Mouse (Mus musculus) liver, postnatal 0 days (tissue): ENCODE measurements around the gene Ppfia2. TPM values are rescaled to one million over a fixed set of nuclear protein-coding genes. Genes with fewer than 3 reads are reported as not detected.

Experiments
- ATAC-seq: fragments of 200-750 bp; cut with Nextera tagmentation; 2 replicates; pipeline ENCODE4 v1.8.0; 2017; ENCODE audit warnings: mild to moderate bottlenecking, moderate library complexity
- DNase-seq: peaks from one replicate; pipeline ENCODE4 v3.0.0-alpha.2; 2016
- H3K27ac ChIP-seq: fragments of 300-500 bp; sonication (generic); 2 replicates; pipeline ENCODE4 v1.5.1; 2014; ENCODE audit warnings: antibody characterized with exemption, moderate library complexity, mild to moderate bottlenecking, low read depth
- H3K27me3 ChIP-seq: fragments of 300-500 bp; sonication (generic); 2 replicates; pipeline ENCODE4 v1.6.1; 2014; ENCODE audit warnings: low read length, control low read depth, mixed read lengths; ENCODE audit not compliant: insufficient read depth
- H3K36me3 ChIP-seq: fragments of 300-500 bp; sonication (generic); replicated peaks from 2 replicates; pipeline ENCODE4 v1.6.1; 2014; ENCODE audit warnings: mild to moderate bottlenecking, control low read depth, low read length, moderate library complexity, mixed read lengths; ENCODE audit not compliant: insufficient read depth
- H3K4me1 ChIP-seq: fragments of 300-500 bp; sonication (generic); 2 replicates; pipeline ENCODE4 v1.6.1; 2014; ENCODE audit warnings: antibody characterized with exemption, mild to moderate bottlenecking, control low read depth; ENCODE audit not compliant: insufficient read depth
- H3K4me2 ChIP-seq: fragments of 300-500 bp; sonication (generic); 2 replicates; pipeline ENCODE4 v1.6.1; 2014; ENCODE audit warnings: low read depth, mild to moderate bottlenecking, low read length, moderate library complexity, mixed read lengths
- H3K4me3 ChIP-seq: fragments of 300-500 bp; sonication (generic); 2 replicates; pipeline ENCODE4 v1.5.1; 2014; ENCODE audit warnings: low read depth, low read length
- H3K9ac ChIP-seq: fragments of 300-500 bp; sonication (generic); replicated peaks from 2 replicates; pipeline ENCODE4 v1.6.1; 2014; ENCODE audit warnings: mild to moderate bottlenecking, moderate library complexity
- H3K9me3 ChIP-seq: fragments of 300-500 bp; sonication (generic); 2 replicates; pipeline ENCODE4 v1.6.1; 2016; ENCODE audit warnings: mild to moderate bottlenecking, control low read depth, low read length, mixed read lengths
- CTCF ChIP-seq: sonication (generic); IDR thresholded peaks from 2 replicates; pipeline ENCODE4 v1.5.1; 2016; ENCODE audit warnings: antibody characterized with exemption, low read depth
- EP300 ChIP-seq: IDR thresholded peaks from 2 replicates; pipeline ENCODE4 v1.6.1; 2016; ENCODE audit warnings: antibody characterized with exemption, low read depth, mild to moderate bottlenecking
- WGBS: fragments of 180-500 bp; shearing (Covaris S2); extraction: QIAGEN DNeasy Blood & Tissue Kit; methylation state at CpG from one replicate; pipeline ENCODE4 v1.1.7; 2014; ENCODE audit not compliant: insufficient replicate concordance; 5-methylcytosine and 5-hydroxymethylcytosine counted together
- polyA plus RNA-seq: library from polyadenylated mRNA; unstranded; fragments of >200 nt; fragmentation: Nextera tagmentation; extraction: Ambion mirVana; gene quantifications from 2 replicates; pipeline ENCODE4 v1.2.1, GENCODE M21; 2015

The Ppfia2 gene
- polyA plus RNA-seq, 1 experiment from 2014 or later, result 0.05 TPM

DNA sequence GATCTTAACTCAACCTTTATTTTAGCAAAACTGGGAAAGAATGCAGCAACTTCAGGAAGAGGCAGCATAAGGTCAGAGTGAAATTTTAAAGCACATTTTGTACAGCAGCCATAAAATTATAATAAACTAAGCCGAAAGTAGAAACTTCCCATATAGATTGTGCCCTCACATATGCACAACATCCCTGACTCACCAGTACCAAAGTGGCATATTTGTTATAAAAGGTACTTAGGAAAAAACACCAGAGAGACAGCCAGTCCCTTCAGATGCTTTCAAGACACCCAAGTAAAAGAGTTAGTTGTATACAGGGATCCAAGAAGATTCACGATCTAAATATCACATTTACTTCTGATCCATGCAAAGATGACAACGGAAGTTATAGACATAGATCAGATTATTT is 468.7 kb downstream of the Ppfia2 start:
- H3K27ac ChIP-seq, result no peak overlapping the region
- no peak overlapping the region for H3K4me2 ChIP-seq
- TF ChIP-seq EP300 (no peak), CTCF (no peak)
- no peaks in the 10 kb centered on the region for H3K27me3 ChIP-seq
- WGBS, result 87% methylated on average over 3 of the region's 3 CpGs
- no peaks in the 10 kb centered on the region for H3K9me3 ChIP-seq
- no peak overlapping the region for H3K9ac ChIP-seq
- H3K4me1 ChIP-seq, result no peaks in the 10 kb centered on the region
- H3K36me3 ChIP-seq, result no peaks in the 10 kb centered on the region
- ATAC-seq (no peak), DNase-seq (no peak)
- H3K4me3 ChIP-seq, result no peak overlapping the region

DNA sequence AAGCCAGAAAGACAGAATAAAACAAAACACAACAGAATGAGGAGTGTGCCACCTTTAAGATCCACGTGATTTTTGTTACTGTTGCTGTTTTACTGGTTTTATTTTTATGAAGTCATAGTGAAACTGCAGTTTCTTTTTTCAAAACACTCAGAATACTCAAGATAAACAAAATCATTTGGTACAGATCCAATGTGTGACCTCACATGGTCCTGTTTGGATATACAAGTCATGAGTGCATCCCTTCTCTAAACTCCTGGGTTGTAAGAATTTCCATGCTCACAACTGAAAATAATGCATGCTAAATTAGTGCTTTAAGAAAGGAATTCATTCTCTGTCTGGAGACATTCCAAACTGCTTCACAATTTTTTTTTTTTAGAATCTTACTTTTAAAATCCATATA is 469.3 kb downstream of the Ppfia2 start:
- H3K9me3 ChIP-seq, result no peaks in the 10 kb centered on the region
- ATAC-seq (no peak), DNase-seq (no peak)
- no peak overlapping the region for H3K4me2 ChIP-seq
- no peaks in the 10 kb centered on the region for H3K4me1 ChIP-seq
- H3K36me3 ChIP-seq, result no peaks in the 10 kb centered on the region
- TF ChIP-seq EP300 (no peak), CTCF (no peak)
- H3K27me3 ChIP-seq, result no peaks in the 10 kb centered on the region
- H3K9ac ChIP-seq, result no peak overlapping the region
- WGBS, result 42% methylated on average over 1 of the region's 1 CpGs
- no peak overlapping the region for H3K4me3 ChIP-seq
- no peak overlapping the region for H3K27ac ChIP-seq

DNA sequence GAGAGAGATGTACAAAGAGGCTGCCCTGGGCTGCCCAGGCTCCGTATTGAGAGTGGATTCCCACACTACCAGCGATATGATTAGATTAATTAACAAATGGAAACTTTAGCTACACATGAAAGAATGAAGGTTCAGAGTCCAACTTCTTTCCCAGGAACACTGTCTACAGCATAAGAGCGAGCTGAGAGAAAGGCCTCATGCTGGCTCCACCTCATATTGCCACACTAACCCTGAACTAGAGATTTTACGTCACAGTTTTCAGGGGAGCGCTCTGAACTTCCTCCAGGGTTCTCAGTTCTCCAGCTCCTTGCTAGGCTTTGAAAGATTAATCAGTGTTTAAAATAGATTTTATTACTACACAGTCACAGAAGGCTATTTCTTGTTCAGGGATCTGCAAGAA is 471.2 kb downstream of the Ppfia2 start:
- Histone ChIP-seq H3K9me3 (no peaks in the 10 kb centered on the region), H3K27me3 (no peaks in the 10 kb centered on the region), H3K4me2 (no peak overlapping the region), H3K36me3 (no peaks in the 10 kb centered on the region), H3K27ac (no peak overlapping the region), H3K4me3 (no peak overlapping the region), H3K4me1 (no peaks in the 10 kb centered on the region), H3K9ac (no peak overlapping the region)
- DNase-seq (no peak), ATAC-seq (no peak)
- TF ChIP-seq EP300 (no peak), CTCF (no peak)
- WGBS, result 61% methylated on average over 5 of the region's 5 CpGs

DNA sequence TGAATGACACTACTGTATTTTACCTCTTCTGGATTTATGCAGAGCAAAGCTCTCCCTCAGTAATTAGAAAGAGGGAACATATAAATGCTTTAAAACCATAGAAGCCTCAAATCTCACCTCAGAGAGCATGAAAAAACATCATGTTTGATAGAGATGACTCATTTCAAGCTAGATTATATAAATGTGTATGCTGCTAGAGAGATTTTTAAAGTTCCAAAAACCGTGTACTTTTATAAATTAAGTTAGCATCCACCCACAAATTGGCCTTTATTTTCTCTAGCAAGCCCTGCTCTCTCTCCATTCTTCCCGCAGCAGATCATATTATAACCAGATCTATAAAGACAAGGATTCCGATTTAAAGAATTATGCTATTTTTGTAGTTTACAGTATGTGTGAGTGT is 488.9 kb downstream of the Ppfia2 start:
- H3K36me3 ChIP-seq, result no peaks in the 10 kb centered on the region
- H3K9me3 ChIP-seq, result no peaks in the 10 kb centered on the region
- no peak for ATAC-seq
- no peaks in the 10 kb centered on the region for H3K4me1 ChIP-seq
- H3K4me2 ChIP-seq, result no peak overlapping the region
- H3K9ac ChIP-seq, result no peak overlapping the region
- no peak for DNase-seq
- H3K27me3 ChIP-seq, result no peaks in the 10 kb centered on the region
- H3K4me3 ChIP-seq, result no peak overlapping the region
- 75% methylated on average over 3 of the region's 3 CpGs for WGBS
- no peak for TF ChIP-seq CTCF
- TF ChIP-seq EP300, result no peak
- no peak overlapping the region for H3K27ac ChIP-seq

DNA sequence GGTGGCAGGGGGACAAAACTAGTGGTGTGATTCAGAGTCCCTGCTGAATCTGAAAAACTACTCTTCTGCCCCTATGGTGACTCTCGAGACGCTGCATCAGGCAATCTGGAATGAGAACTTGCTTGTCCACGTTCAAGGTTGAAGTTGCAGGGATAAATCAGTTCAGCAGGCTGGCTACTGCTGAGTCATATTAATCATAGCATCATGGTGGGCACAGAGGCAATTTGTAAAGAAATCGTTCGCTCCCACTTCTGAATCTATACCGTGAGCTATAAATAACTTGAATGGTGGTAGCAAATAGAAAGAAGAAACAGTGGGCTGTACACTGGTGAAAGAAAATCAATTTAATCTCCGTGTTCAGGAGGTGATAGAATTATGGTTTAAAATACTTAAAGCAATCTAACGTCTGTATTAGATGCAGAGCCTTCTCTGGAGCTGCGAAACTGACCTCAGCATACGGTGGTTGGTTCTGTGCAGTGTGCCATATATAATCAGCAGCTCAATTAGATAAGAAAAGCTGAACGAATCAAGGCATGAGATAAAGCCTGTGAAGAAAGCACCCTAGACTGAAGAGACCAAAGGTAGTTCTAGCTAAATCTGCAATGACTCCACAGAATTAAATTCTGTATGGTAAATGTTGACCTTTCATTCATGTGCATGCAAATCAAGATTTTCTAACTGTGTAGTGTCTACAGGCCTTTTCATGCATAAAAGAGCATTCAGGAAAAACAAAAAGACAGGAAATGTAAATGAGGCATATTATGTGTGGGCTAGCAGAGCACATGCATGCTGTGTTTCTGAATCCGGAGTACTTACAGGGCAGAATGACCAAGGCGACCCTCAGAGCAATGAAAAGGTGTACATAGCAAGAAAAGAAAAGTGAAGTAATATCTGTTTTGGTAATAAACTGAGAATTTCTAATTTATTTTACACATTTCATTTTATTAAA is 505.3 kb downstream of the Ppfia2 start:
- Histone ChIP-seq H3K4me3 (no peak overlapping the region), H3K36me3 (no peaks in the 10 kb centered on the region), H3K4me1 (no peaks in the 10 kb centered on the region), H3K9ac (no peak overlapping the region), H3K27me3 (no peaks in the 10 kb centered on the region), H3K9me3 (no peaks in the 10 kb centered on the region), H3K27ac (no peak overlapping the region), H3K4me2 (no peak overlapping the region)
- no peak for ATAC-seq
- no peak for TF ChIP-seq EP300
- no peak for TF ChIP-seq CTCF
- no peak for DNase-seq
- WGBS, result 69% methylated on average over 13 of the region's 13 CpGs
